ENCODE assay signal across 8 mouse cellular contexts in the genomic region with DNA sequence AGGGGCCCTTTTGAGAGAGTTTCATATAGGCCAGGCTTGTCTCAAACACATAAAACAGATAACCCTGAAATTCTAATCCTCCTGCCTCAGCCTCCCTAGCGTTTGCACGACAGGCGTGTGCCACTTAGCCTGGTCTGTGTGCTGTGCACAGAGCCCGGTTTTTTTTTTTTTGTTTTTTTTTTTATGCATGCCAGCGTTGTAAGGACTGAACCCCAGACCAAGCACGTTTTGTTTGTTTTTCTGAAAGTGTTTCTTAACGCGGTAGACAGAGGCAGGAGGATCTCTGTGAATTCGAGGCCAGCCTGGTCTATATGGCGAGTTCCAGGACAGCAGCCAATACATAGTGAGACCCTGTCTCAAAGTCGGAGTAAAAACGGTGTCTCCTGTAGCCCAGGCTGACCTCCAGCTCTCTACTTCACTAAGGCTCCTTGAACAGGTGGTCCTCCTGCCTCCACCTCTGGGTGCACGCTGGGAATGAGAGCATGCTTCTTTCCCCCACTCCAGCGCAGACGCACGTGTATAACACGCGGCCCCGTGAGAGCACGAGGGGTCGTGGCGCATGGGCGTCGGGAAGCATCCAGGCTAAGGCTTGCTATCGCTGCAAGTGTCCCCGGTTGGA. TPM values are rescaled to one million over a fixed set of nuclear protein-coding genes. Genes with fewer than 3 reads are reported as not detected.
DNase-seq lines count a peak whose midpoint lies in the region; ATAC-seq and TF ChIP-seq lines count a peak whose summit lies in the region.

A gene (minus strand): TSS at position 124 of the 619 bp plus-strand sequence.

- POLR2A ChIA-PET in Patski (lab: Charles Lee): interaction anchor here (0.6 to 1.9 kb wide), 18 partner anchors 8 to 774 kb away, joined by 3 to 9 read pairs (median 4); a partner anchor contains a TSS

- CTCF ChIA-PET in Patski (lab: Charles Lee): interaction anchor here (3.5 kb wide), 1 partner anchor 21 kb away, joined by 17 read pairs; no protein-coding TSS in a partner anchor

- H3K27me3 ChIP-seq in kidney, adult 2 months (replicated peaks; ENCODE audit: control insufficient read depth, insufficient read depth, low read length): no peaks in the 10 kb centered on the region
- H3K27me3 ChIP-seq in Patski: no peaks in the 10 kb centered on the region
- peaks cover 4% of the 10 kb centered on the region; the same call in 1 of the 2 replicates for H3K27me3 ChIP-seq in forebrain, embryonic 15.5 days
- H3K27me3 ChIP-seq in hindbrain, embryonic 13.5 days: 0 out of 2 replicates have a peak, but pooled peaks cover 2% of the 10 kb centered on the region
- peaks cover 16% of the 10 kb centered on the region for H3K27me3 ChIP-seq in liver, embryonic 15.5 days

- ATAC-seq in Patski: no peak
- ATAC-seq in forebrain, embryonic 15.5 days (replicated peaks): no peak
- ATAC-seq in hindbrain, embryonic 13.5 days (ENCODE audit: low FRiP score): peak; percentile 5
- ATAC-seq in liver, embryonic 15.5 days (ENCODE audit: insufficient read depth): no peak

- no peak for DNase-seq in kidney, adult 2 months
- no peak for DNase-seq in kidney, postnatal 36 days
- no peak for DNase-seq in Patski (ENCODE audit: low read depth, low spot score)
- no peak for DNase-seq in ovary, postnatal 14 days (ENCODE audit: low spot score)
- no peak for DNase-seq in kidney, adult 18-20 months

- H3K9ac ChIP-seq in forebrain, embryonic 15.5 days (replicated peaks): peak within 1 kb of the TSS; percentile 71
- peak within 1 kb of the TSS; percentile 93 for H3K9ac ChIP-seq in hindbrain, embryonic 13.5 days
- peak within 1 kb of the TSS; percentile 74 for H3K9ac ChIP-seq in liver, embryonic 15.5 days

- TF ChIP-seq POLR2A in kidney, adult 2 months (IDR thresholded peaks at IDR 0.05; ENCODE audit: low read depth, low read length): no peak

- no peaks in the 10 kb centered on the region for H3K9me3 ChIP-seq in forebrain, embryonic 15.5 days
- no peaks in the 10 kb centered on the region for H3K9me3 ChIP-seq in hindbrain, embryonic 13.5 days
- no peaks in the 10 kb centered on the region for H3K9me3 ChIP-seq in liver, embryonic 15.5 days (replicated peaks)

- 5% methylated on average over 26 of the region's 26 CpGs for WGBS in kidney, adult 2 months
- 6% methylated on average over 26 of the region's 26 CpGs for WGBS in forebrain, embryonic 15.5 days
- 6% methylated on average over 26 of the region's 26 CpGs for WGBS in hindbrain, embryonic 13.5 days
- 2% methylated on average over 26 of the region's 26 CpGs for WGBS in liver, embryonic 15.5 days (ENCODE audit: insufficient replicate concordance)

- peak within 1 kb of the TSS; percentile 87 for H3K4me3 ChIP-seq in kidney, adult 2 months (ENCODE audit: insufficient read depth, low read depth, low read length)
- H3K4me3 ChIP-seq in forebrain, embryonic 15.5 days: peak within 1 kb of the TSS; percentile 58
- H3K4me3 ChIP-seq in hindbrain, embryonic 13.5 days: peak within 1 kb of the TSS; percentile 75
- peak within 1 kb of the TSS; percentile 76 for H3K4me3 ChIP-seq in liver, embryonic 15.5 days (replicated peaks)

- H3K4me2 ChIP-seq in forebrain, embryonic 15.5 days (replicated peaks): peak within 1 kb of the TSS; percentile 63
- H3K4me2 ChIP-seq in hindbrain, embryonic 13.5 days: peak within 1 kb of the TSS; percentile 79
- peak within 1 kb of the TSS; percentile 100 for H3K4me2 ChIP-seq in liver, embryonic 15.5 days

- peaks cover 11% of the 10 kb centered on the region; the same call in 1 of the 2 replicates for H3K4me1 ChIP-seq in kidney, adult 2 months (ENCODE audit: control insufficient read depth, insufficient read depth, low read length)
- H3K4me1 ChIP-seq in forebrain, embryonic 15.5 days: peaks cover 53% of the 10 kb centered on the region
- peaks cover 78% of the 10 kb centered on the region for H3K4me1 ChIP-seq in hindbrain, embryonic 13.5 days (replicated peaks)
- H3K4me1 ChIP-seq in liver, embryonic 15.5 days (replicated peaks): peaks cover 85% of the 10 kb centered on the region

- no peak for TF ChIP-seq CTCF in kidney, adult 2 months (conservative IDR thresholded peaks at IDR 0.05; ENCODE audit: insufficient read depth, insufficient read length, low read depth, low read length)
- TF ChIP-seq CTCF in Patski (IDR thresholded peaks at IDR 0.05): no peak

- in situ Hi-C loops in Patski (cut with MboI; ENCODE audit: low pct_unique_long_range_greater_than_20kb): no loop called here

- no peaks in the 10 kb centered on the region for H3K36me3 ChIP-seq in kidney, adult 2 months (ENCODE audit: control insufficient read depth, insufficient read depth, low read length)
- no peaks in the 10 kb centered on the region for H3K36me3 ChIP-seq in forebrain, embryonic 15.5 days
- H3K36me3 ChIP-seq in hindbrain, embryonic 13.5 days: no peaks in the 10 kb centered on the region
- H3K36me3 ChIP-seq in liver, embryonic 15.5 days (replicated peaks): no peaks in the 10 kb centered on the region

- H3K27ac ChIP-seq in kidney, adult 2 months (ENCODE audit: insufficient read depth, low read depth, low read length): peak within 1 kb of the TSS; percentile 99
- peak within 1 kb of the TSS; percentile 70 for H3K27ac ChIP-seq in forebrain, embryonic 15.5 days (replicated peaks)
- H3K27ac ChIP-seq in hindbrain, embryonic 13.5 days: peak within 1 kb of the TSS; percentile 87
- H3K27ac ChIP-seq in liver, embryonic 15.5 days (replicated peaks): peak within 1 kb of the TSS; percentile 85

RNA-seq across cellular contexts. Expression of the gene that starts here (rescaled TPM):
- 84.9 and 123 TPM in 2 replicates for polyA plus RNA-seq in kidney, adult 2 months (2012; rRNA removed)
- 253 TPM for polyA plus RNA-seq in Patski (2021)
- polyA plus RNA-seq in forebrain, embryonic 15.5 days (2015; fragmentation: Nextera tagmentation; extraction: Ambion mirVana): 114 TPM in 2 replicates
- 122 and 132 TPM in 2 replicates for polyA plus RNA-seq in hindbrain, embryonic 13.5 days (2015; fragmentation: Nextera tagmentation; extraction: Ambion mirVana)
- 37.8 and 47.7 TPM in 2 replicates for polyA plus RNA-seq in liver, embryonic 15.5 days (2015; fragmentation: Nextera tagmentation; extraction: Ambion mirVana)
